Mouse (Mus musculus) ZHBTc4 (cell line): ENCODE measurements around the gene Robo4.

ENCODE experiments used
- DNase-seq: peaks from one replicate; pipeline ENCODE4 v3.0.0-alpha.2; 2011; ENCODE audit warnings: low read depth, low spot score

Gene Robo4

DNA sequence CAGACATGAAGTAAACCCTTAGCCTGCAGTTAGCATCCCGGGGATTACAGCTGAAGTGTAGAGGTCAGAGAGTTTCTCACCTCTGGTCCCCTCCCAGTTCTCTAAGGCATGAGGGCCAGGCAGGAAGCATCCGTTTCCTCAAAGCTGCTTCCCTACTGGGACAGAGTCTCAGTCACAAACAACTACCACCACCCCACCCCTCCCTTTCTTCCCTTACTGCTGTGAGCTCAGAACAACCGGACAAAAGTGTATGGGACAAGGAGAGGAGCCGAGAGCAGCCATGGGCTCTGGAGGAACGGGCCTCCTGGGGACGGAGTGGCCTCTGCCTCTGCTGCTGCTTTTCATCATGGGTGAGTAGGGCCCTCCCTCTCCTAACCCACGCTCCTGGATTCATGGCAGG is at the start of gene Robo4:
Gene Robo4, plus strand, starts transcription at position 96 of the 400 bp plus-strand sequence.
- DNase-seq = peak; percentile 75

DNA sequence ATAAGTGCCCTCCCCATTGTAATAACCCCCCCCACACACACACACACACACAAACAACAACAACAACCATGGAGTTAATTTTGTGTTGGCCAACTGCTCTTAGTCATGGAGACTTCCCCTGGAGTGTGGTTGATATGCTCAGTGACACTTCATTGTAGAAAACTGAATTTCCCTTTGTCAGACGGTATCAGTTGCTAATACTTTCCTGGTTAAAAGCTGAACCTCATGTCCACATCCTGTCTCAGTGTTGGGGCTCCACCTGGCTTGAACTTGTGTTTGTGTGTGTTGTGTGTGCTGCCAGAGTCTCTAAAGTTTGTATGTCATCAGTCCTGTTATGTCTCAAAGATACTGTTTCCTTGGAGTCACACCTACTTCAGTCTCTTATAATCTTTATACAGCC is 47.2 kb upstream of the Robo4 start:
- no peak for DNase-seq

DNA sequence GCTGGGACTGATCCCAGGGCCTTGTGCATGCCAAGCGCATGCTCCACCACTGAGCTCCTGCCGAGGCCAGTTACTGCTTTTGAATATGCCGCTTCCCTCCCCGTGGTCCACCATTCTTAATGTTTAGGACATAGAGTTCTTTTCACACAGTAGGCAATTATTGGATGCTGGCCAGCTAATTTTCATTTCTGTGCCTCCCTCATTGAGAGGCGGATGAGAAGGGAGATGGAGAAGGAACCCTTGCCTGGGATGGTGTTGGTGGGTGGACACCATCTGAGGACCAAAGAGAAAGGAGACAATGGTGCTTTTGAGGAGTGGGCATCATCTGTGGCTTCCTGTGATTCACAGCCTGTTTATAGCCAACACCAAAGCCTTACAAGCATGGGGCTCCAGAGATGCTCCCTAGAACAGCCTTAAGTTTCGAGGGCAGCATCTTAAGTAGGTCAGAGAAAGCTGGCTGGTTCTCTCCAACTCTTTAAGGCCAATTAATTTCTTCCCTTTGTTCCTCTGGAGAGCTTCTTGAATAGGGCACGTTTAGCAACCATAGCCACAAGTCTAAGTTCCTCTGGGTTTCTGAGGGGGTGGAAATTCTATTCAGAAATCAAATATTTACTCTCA is 42.9 kb upstream of the Robo4 start:
- no peak for DNase-seq

DNA sequence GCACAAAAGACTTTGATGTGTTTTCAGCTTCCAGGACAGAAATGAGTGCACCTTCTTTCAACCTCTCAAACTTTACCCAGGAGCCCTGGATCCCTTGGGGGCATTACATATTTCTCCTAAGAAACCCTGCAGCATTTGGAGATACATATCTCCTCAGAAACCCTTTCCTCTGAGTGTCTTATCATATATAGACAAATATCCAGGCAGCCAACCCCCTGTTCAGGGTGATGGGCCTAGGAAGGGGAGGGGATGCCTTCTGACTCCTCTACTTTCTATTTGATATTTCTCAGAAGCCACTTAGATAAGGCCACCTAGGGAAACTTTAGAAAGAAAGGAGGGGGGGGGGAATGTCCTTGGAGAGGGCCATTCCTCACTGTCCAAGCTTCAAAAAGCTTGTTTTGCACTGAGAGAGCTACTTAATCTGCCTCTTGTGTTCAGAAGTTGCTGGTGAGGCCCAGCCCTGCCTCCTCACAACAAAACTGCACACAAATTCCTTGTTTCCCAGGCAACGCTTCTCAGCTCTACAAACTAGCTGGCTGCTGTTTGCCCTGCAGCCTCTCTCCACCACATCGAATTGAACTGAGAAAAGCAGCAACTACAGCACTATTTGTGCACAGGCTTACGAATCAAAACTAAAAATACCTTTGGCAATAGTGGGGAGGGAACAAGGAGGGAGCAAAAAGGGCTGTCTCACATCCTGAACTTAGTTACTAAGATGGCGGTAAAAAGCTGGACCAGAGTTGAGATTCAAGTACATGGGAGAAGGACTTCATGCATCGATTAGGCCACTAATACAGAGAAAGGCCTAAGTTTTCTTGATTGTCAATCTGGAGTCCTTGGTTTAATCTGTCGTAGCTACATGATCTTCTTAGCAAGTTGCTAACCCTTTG is 42.1 kb upstream of the Robo4 start:
- DNase-seq = peak; percentile 66

DNA sequence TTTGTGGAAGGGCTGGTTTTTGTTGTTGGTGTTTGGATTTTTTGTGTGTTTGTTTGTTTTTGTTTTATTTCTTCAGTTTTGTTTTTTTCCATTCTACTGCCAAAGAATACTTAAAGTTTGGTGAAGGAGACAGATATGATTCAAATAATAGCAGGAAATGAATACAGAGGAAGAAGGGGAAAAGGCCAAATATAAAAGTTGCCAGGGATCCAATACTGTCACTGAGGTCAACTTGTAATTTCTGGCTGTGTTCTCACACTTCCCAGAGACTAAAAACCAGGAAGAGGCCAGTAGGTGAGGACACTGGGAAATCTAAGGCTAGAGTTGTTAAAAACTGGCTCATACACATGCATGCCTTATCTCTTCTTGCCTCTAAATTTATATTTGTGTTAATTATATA is 39.6 kb upstream of the Robo4 start:
- no peak for DNase-seq

DNA sequence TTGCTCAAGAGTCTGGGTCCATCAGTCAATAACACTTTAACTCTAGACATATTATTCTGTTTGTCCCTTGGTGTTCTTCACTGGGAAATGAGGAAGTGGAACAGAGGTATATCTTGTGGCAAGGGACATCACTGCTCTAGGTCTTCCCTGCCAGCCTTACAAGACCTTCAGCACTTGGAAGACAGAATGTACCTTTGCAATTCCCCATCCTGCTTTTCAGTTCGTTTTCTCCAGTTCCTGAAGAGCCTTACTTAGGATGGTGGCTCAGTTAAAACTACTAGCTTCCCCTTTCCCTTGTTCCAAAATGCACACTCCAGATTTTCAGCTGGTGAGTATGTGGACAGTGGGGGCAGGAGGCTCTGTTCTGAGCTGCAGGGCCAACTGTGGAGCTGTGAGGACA is 38.8 kb upstream of the Robo4 start:
- DNase-seq = no peak

DNA sequence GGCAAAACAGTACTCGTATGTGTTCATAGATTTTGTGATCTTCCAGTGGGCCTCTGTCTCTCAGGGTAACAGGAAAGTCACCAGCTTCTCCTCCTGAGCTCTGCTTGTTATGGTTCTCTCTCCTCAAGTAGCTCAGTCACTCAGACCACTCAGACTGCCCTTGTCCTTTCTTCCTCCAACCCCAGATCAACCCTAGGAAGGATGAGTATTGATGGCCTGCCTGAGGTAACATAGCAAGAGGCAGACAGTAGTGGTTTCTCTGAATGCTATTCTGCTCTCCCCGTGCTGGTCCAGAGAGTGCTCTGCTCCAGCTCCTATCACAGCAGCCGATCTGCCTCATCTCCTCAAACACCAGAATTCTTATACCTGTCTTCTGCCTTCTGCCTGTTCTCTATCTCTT is 38.1 kb upstream of the Robo4 start:
- no peak for DNase-seq

DNA sequence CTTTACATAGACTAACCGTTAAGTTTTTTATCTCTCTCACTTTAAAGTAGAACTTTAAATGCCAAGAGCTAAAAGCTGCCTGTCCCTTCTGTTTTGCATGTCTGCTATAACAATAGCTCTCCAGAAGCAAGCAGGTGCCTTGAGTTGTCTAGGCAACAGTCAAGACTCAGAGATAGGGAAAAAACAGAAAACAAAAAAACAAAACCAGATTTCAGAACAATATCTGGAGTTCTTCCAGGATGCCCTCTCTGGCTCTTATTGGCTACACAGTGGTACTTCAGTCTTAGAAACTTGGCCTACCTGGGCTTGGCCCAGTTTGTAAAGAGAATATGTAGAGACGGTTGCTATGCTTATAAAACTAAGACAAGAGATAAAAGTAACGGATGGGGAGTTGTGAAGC is 37.3 kb upstream of the Robo4 start:
- DNase-seq = no peak

DNA sequence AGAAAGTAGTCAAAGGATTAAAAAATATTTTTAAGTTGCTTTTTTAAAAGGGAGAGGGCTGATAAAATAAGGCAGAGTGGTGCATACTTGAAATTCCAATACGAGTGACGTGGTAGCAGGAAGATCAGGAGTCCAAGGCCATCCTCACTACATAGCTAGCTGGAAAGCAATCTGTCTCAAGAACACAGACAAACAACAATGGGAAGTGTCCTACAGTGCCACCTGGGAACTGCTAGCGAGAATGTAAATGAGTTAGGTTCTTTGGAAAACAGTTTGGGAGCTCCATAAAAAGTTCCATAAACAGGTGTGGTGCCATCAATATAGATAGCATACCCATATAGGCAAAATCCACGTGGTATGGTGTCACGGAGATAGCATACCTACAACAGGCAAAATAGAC is 36.0 kb upstream of the Robo4 start:
- DNase-seq = peak; percentile 45

DNA sequence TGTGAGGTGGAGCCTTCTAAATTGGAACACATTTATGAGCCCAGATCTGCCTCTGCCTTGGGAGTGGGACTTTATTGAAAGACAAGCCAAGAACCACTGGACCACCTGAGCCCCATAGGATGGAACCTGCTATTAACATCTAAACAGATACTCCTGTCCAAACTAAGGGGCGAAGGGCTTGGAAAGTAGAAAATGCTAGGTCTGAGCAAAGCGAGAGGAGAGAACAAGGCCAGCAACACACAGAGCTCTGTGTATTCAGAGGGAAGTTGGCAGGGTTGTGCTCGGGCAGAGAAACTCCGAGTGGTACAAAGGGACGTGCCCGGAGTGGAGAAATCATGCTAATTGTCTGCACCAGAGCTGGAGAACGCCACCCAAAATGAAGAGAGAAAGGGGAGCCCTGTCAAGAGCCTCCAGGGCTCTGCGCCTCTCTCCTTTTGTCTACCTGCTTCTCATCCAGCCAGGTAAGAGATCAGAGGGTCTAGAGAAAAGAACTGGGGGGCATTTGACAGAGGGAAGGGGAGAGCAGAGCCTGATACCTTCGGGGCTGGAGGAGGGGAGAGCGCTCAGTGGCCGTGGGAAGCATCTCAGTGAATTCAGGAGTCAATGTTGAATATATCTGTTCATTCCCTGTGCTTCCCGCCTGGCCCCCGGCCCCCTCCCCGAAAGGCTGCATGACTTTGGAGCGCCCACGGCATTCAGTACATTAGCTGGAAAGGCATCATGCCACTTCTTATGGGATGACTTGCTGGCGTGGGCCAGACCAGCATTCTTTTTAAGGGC is 34.2 kb upstream of the Robo4 start, which contains the start of gene Hepacam:
Gene Hepacam, plus strand, starts transcription at position 51 of the 780 bp plus-strand sequence.
- no peak for DNase-seq

DNA sequence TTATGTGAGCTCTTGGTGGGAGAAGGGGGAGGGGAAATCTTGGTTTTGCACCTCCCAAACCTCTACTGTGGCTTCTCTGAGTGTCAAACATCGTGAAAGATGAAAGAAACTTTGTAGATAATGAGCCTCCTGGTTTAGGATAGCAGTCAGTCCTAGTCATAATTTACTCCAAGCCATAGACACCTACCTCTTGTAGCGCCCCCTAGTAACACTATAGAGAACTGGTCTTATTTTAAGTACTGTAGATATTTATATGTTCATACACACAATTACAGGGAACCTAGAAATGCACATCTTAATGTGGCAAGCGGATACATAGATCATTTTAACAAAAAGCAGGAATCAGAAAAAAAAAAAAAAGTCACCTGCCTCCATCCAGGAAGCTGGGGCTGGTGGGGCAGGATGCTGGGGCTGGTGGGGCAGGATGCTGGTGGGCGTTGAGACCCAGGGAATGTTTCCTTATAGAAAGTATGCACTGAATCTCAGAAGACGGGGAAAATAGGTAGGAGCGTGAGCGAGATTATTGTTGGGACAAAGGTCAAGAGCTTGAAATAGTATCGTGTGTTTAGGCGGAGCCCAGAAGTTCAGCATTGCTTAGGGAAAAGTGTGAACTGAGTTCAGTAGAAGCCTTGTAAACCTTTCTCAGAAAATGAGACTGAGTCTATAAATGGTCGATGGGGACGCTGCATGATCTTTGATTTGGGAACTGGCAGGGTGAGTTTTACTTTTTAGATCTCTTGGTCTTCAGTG is 33.4 kb upstream of the Robo4 start:
- DNase-seq = peak; percentile 26

DNA sequence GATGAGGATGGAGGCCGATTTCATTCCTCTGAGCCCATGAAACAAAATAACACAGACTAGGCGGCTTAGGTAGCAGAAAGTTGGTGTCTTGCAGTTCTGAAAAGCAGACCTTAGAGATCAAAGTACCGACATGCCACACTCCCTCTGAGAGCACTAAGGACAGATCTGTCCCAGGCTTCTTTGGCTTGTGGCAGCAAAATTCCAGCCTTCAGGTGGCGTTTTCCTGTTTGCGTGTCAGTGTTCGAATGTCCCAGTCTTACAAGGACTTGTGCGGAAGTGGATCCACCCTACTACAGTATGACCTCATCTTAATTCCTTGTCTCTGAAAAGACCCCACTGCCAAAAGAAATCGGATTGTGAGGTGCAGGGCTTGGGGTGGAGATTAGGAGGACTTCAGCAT is 32.8 kb upstream of the Robo4 start:
- DNase-seq = peak; percentile 72

DNA sequence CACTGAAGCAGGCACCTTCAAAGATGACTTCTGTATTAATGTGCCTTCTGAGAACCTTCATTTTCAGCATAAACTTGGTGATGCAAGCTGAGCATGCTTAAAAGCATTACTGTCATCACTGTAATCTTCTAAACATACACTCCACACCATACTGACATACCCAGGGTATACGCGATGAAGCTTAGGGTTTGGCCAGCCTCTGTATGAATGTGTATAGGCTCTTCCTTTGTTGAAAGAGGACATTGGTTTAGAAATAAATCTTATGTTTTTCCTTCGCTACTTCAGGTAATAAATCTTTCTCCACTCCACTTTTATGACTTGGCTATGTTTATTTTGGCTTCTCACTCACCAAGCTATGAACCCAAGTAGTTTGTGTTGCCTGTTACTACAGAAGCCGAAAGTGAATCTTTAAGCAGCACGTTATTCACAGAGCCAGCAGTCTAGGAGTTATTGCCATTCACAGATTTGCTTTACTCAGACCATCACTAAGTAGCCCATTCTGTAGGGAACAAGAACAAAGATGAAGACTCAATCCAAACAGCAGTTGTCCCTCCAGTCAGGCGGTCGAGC is 30.4 kb upstream of the Robo4 start:
- no peak for DNase-seq

DNA sequence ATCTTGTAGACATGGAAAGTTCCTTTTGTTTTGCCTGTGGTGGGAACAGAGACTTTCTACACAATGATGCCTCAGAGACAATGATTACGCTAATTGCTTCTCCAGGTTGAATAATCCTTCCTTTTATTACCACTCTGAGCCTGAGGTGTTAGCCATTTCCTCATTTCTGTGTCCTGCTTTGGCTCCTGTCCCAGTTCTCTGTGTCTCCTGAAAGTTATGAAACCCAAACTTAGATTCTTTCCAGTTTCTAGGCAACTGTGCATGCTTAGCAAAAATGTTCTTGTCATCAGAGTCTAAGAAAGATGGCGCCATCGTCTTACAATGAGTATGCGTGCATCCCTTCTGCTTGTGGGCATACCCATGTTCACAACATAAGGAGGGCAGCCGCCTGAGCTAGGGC is 26.0 kb upstream of the Robo4 start:
- no peak for DNase-seq

DNA sequence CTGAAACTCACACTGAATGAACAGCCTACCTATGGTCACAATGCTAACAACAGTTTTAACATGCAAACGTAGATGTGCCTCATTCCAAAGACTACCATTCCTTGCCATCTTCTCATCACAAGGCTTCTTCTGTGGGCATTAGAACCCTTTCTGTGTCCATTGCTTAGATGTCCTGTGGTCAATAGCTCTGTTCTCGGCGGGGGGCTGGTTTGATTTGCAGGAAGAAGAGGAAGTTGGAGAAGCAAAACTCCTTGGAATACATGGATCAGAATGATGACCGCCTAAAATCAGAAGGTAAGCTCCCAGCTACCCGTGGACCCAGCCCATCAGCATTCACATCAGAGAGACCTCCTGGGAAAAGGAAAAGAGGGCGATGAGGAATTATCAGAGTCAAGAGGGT is 18.5 kb upstream of the Robo4 start:
- DNase-seq = no peak

DNA sequence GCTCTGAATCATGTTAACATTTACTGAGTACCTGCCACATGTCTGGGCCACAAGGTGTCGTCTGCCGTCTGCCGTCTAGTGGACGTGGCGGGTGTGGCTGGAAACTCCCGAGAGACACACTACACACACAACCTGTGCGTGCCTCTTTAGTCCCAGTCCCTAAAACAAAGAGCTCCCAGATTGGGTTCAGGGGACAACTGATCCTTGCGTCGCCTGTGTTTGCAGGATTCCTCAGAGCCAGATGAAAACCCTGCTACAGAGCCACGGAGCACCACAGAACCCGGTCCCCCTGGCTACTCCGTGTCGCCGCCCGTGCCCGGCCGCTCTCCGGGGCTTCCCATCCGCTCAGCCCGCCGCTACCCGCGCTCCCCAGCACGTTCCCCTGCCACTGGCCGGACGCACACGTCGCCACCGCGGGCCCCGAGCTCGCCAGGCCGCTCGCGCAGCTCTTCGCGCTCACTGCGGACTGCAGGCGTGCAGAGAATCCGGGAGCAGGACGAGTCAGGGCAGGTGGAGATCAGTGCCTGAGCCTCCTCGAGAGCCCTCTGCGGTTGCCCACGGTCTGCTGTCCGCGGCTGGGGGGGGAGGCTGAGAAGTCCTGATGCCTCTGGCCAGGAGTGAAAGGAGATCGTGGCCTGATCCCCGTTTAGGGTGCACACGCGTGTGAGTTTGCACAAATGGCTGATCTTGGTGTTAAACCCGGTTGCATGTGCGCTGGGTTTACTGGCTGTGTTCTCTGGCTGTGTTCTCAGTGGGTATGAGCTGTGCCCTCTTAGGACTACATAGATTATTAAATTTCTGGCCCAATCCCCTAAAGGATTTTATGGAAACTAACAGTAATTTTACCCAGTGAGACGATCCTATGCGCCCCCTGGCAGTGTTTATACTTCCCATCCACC is 17.2 kb upstream of the Robo4 start:
- peak; percentile 74 for DNase-seq

DNA sequence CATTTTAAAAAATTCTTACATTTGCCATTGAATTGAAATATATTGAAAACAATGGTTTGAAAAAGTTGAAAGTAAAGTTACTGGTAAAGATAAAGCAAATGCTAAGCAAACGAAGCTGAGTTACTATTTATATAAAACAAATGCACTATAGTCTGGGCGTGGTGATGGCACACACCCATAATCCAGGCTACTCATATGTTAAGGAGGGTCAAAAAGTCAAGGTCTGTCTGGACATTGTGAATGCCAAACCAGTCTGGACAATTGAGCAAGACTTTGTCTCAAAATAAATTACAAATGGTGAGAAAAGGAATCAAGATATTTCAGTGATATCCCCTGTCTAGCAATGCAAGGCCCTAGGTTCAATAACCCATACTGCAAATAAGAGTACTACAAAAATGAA is 10.8 kb upstream of the Robo4 start:
- peak; percentile 44 for DNase-seq

DNA sequence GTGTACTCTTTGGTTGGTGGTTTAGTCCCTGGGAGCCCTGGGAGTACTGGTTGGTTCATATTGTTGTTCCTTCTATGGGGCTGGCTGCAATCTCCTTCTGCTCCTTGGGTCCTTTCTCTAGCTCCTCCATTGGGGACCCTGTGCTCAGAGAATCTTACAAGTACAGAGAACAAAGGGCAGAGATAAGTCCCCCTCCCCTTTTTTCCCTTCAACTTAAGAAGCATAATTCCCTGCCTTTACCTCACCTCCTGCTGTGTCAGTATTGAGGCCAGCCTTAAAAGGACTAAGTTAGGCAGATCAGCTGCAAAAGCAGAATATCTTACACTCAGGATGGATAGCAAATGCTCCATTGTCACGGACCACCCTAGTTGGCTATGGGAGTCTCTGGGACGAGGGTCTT is 9.6 kb upstream of the Robo4 start:
- DNase-seq = no peak

DNA sequence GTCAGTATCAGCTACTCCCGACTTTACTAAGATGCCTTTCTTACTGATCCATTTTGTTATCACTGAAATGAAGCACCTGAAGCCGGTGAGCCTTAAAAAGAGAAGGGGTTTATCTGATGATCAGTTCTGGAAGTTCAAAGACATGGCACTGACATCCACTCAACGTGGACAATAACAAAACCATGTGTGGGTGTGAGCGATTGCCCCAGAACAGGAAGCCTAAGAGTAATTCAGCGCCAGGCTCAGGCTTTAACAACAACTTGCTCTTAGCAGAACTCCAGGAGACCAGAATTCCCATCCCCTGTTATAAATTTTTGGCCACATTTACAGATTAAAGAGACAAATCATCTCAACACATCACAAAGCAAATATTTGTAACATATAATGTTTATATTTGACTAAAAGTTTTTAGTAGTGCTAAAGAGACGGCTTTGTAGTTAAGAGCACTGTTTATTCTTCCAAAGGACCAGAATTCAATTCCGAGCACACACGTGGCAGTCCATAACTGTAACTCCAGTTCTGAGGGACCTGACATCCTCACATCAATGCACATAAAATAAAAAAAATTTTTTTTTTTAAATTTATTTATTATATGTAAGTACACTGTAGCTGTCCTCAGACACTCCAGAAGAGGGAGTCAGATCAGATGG is 8.1 kb upstream of the Robo4 start:
- no peak for DNase-seq

DNA sequence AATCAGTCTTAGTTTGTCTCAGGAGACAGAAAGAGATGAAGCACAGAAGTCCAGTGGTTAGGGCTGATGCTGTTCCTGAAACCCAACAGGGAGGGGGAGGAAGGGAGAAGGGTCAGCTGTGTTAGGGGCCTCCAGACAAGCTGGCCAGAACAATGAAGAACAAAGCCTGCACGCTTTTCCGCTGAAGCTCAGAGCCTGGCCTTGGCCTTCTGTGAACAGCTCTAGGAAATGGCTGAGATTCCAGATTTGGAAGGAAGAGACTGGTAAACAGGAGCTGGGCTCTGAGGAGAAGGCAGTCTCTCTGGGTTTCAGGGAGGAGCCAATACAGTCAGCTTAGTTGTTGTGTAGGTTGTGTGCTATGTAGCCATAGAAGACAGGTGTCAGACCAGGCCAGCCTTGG is 1.1 kb upstream of the Robo4 start:
- no peak for DNase-seq
